Mouse (Mus musculus): ENCODE data around the gene Fank1. TPM values are rescaled to one million over a fixed set of nuclear protein-coding genes. Genes with fewer than 3 reads are reported as not detected.

The Fank1 gene
- polyA plus RNA-seq, 1 experiment from 2014 or later = 0.64 TPM

DNA sequence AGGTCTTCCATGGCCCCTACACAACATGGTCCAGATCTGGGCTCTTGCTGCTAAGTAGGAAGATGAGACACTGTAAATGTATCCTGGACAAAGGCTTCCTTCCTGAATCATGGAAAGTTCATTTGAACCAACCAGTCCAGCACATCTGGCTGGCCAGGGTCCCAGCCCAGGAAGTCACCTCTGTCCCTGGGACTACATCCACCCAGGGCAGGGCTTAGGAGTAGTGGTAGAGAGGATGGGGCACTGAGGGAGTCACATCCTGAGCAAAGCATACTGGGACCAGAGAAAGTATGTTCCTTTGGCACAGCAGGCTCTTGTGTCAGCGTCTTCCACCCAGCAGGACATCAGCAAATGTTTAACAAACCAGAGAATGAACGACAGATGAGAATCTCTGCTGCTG lies 149.1 kb downstream of the Fank1 start:
- H3K9ac ChIP-seq (ENCODE audit: low read length) = no peak overlapping the region
- no peak for DNase-seq (ENCODE audit: low spot score)
- ATAC-seq (replicated peaks; ENCODE audit: low FRiP score, low TSS enrichment, low read depth) = no peak
- no peak overlapping the region for H3K4me3 ChIP-seq (ENCODE audit: low read depth, low read length)
- H3K27ac ChIP-seq (ENCODE audit: low read depth) = no peak overlapping the region
- WGBS = 32% methylated on average over 2 of the region's 2 CpGs
- no peaks in the 10 kb centered on the region for H3K36me3 ChIP-seq (ENCODE audit: control insufficient read depth, insufficient read depth, low read length)
- H3K27me3 ChIP-seq (replicated peaks; ENCODE audit: control insufficient read depth, insufficient read depth, low read length) = peaks cover 3% of the 10 kb centered on the region; the same call in 1 of the 2 replicates
- H3K9me3 ChIP-seq (ENCODE audit: control insufficient read depth, low read length) = no peaks in the 10 kb centered on the region
- H3K4me2 ChIP-seq (ENCODE audit: low read length) = no peak overlapping the region
- H3K4me1 ChIP-seq (replicated peaks; ENCODE audit: control insufficient read depth, insufficient read depth, low read length) = peaks cover 11% of the 10 kb centered on the region

DNA sequence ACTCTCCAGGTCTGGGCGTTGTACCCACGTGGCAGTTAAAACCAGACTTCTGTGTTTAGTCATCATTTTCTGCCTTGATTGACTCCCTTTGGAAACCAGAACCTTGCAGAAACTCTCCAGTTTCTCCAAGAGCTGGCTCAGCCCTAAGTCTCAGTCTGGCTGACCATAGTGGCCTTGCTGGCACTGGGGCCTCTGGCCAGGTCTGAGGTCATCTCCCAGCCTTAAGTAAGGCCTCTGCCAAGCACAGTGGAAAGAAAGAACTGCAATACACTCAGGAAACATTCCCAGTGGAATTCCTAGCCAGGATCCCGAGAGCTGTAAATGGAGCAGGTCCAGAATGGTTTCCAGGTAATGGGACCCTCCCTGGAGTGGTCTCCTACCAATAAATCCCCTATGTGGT lies 152.3 kb downstream of the Fank1 start:
- WGBS = 85% methylated on average over 3 of the region's 3 CpGs
- DNase-seq (ENCODE audit: low spot score) (no peak), ATAC-seq (replicated peaks; ENCODE audit: low FRiP score, low TSS enrichment, low read depth) (no peak)
- Histone ChIP-seq H3K4me3 (ENCODE audit: low read depth, low read length) (no peak overlapping the region), H3K4me2 (ENCODE audit: low read length) (no peak overlapping the region), H3K9ac (ENCODE audit: low read length) (no peak overlapping the region), H3K9me3 (ENCODE audit: control insufficient read depth, low read length) (no peaks in the 10 kb centered on the region), H3K27ac (ENCODE audit: low read depth) (no peak overlapping the region), H3K36me3 (ENCODE audit: control insufficient read depth, insufficient read depth, low read length) (no peaks in the 10 kb centered on the region), H3K4me1 (replicated peaks; ENCODE audit: control insufficient read depth, insufficient read depth, low read length) (peaks cover 8% of the 10 kb centered on the region), H3K27me3 (replicated peaks; ENCODE audit: control insufficient read depth, insufficient read depth, low read length) (peaks cover 3% of the 10 kb centered on the region; the same call in 1 of the 2 replicates)

Other genes with a start within 250 kb of the Fank1 start
- not detected in 2 replicates for gene Tex36, start 174.7 kb upstream of the Fank1 start, polyA plus RNA-seq (2014; fragmentation: Nextera tagmentation; extraction: Ambion mirVana)
- gene Edrf1, start 139.3 kb upstream of the Fank1 start, polyA plus RNA-seq (2014; fragmentation: Nextera tagmentation; extraction: Ambion mirVana) = 17.9 and 24.9 TPM in 2 replicates
- gene Mmp21, start 96.8 kb upstream of the Fank1 start, polyA plus RNA-seq (2014; fragmentation: Nextera tagmentation; extraction: Ambion mirVana) = not detected in 2 replicates
- gene Bccip, start 67.5 kb upstream of the Fank1 start, polyA plus RNA-seq (2014; fragmentation: Nextera tagmentation; extraction: Ambion mirVana) = 157 and 171 TPM in 2 replicates
- 29.8 and 30.2 TPM in 2 replicates for gene Uros, start 66.8 kb upstream of the Fank1 start, polyA plus RNA-seq (2014; fragmentation: Nextera tagmentation; extraction: Ambion mirVana)
- 72.3 and 75.3 TPM in 2 replicates for gene Dhx32, start 5.9 kb downstream of the Fank1 start, polyA plus RNA-seq (2014; fragmentation: Nextera tagmentation; extraction: Ambion mirVana)

Measured in intestine, embryonic 14.5 days (tissue).